Mouse (Mus musculus): ENCODE results near the gene Krtap5-2. TPM values are rescaled to one million over a fixed set of nuclear protein-coding genes. Genes with fewer than 3 reads are reported as not detected.
A peak's percentile ranks its signal among the peaks of the same experiment; 100 is the strongest.
"Not testable (repeated sequence)": the region's sequence is repeated elsewhere in the genome, so short reads cannot be mapped to it uniquely, and the experiment has no call there.

Gene Krtap5-2
- polyA plus RNA-seq, 2 experiments, result not detected

GRCm38 (mm10) chr7:142148633-142149032 lies 27.2 kb downstream of the Krtap5-2 start:
- H3K4me3 ChIP-seq (replicated peaks; ENCODE audit: low read length), result no peak overlapping the region
- H3K4me1 ChIP-seq (ENCODE audit: control insufficient read depth, insufficient read depth, low read length), result no peaks in the 10 kb centered on the region
- DNase-seq (ENCODE audit: low spot score) (no peak), ATAC-seq (ENCODE audit: low FRiP score, low read depth) (no peak)
- H3K27ac ChIP-seq (replicated peaks; ENCODE audit: low read depth, low read length), result no peak overlapping the region
- no peaks in the 10 kb centered on the region for H3K9me3 ChIP-seq (ENCODE audit: control insufficient read depth, low read length)
- H3K36me3 ChIP-seq (ENCODE audit: control insufficient read depth, insufficient read depth, low read length), result no peaks in the 10 kb centered on the region
- no peaks in the 10 kb centered on the region for H3K27me3 ChIP-seq (ENCODE audit: control insufficient read depth, insufficient read depth, low read length)
- H3K9ac ChIP-seq (ENCODE audit: low read depth, low read length, severe bottlenecking), result no peak overlapping the region
- no peak for TF ChIP-seq POLR2A (IDR thresholded peaks at IDR 0.05; ENCODE audit: borderline replicate concordance, extremely low read depth, insufficient read depth, insufficient read length)
- no peak overlapping the region for H3K4me2 ChIP-seq (replicated peaks; ENCODE audit: low read depth, low read length, severe bottlenecking)

- WGBS, result 5% methylated on average over 1 of the region's 1 CpGs
- no peak overlapping the region for H3K4me3 ChIP-seq (replicated peaks; ENCODE audit: low read length)
- H3K9ac ChIP-seq (ENCODE audit: low read depth, low read length, severe bottlenecking), result no peak overlapping the region
- peak; percentile 74 for DNase-seq (ENCODE audit: low spot score)
- ATAC-seq (ENCODE audit: low FRiP score, low read depth), result no peak
- no peaks in the 10 kb centered on the region for H3K27me3 ChIP-seq (ENCODE audit: control insufficient read depth, insufficient read depth, low read length)
- no peak overlapping the region for H3K4me2 ChIP-seq (replicated peaks; ENCODE audit: low read depth, low read length, severe bottlenecking)
- H3K36me3 ChIP-seq (ENCODE audit: control insufficient read depth, insufficient read depth, low read length), result no peaks in the 10 kb centered on the region
- no peaks in the 10 kb centered on the region for H3K4me1 ChIP-seq (ENCODE audit: control insufficient read depth, insufficient read depth, low read length)
- H3K27ac ChIP-seq (replicated peaks; ENCODE audit: low read depth, low read length), result no peak overlapping the region
- H3K9me3 ChIP-seq (ENCODE audit: control insufficient read depth, low read length), result no peaks in the 10 kb centered on the region
- TF ChIP-seq POLR2A (IDR thresholded peaks at IDR 0.05; ENCODE audit: borderline replicate concordance, extremely low read depth, insufficient read depth, insufficient read length), result no peak
Measured at GRCm38 (mm10) chr7:142146033-142146432, 29.8 kb downstream of the Krtap5-2 start.

GRCm38 (mm10) chr7:142145413-142145940 lies 30.3 kb downstream of the Krtap5-2 start:
- 41% methylated on average over 4 of the region's 4 CpGs for WGBS
- no peak for DNase-seq (ENCODE audit: low spot score)
- ATAC-seq (ENCODE audit: low FRiP score, low read depth), result no peak
- no peak for TF ChIP-seq POLR2A (IDR thresholded peaks at IDR 0.05; ENCODE audit: borderline replicate concordance, extremely low read depth, insufficient read depth, insufficient read length)
- Histone ChIP-seq H3K4me3 (replicated peaks; ENCODE audit: low read length) (no peak overlapping the region), H3K27ac (replicated peaks; ENCODE audit: low read depth, low read length) (no peak overlapping the region), H3K36me3 (ENCODE audit: control insufficient read depth, insufficient read depth, low read length) (no peaks in the 10 kb centered on the region), H3K9ac (ENCODE audit: low read depth, low read length, severe bottlenecking) (no peak overlapping the region), H3K27me3 (ENCODE audit: control insufficient read depth, insufficient read depth, low read length) (no peaks in the 10 kb centered on the region), H3K9me3 (ENCODE audit: control insufficient read depth, low read length) (no peaks in the 10 kb centered on the region), H3K4me1 (ENCODE audit: control insufficient read depth, insufficient read depth, low read length) (no peaks in the 10 kb centered on the region), H3K4me2 (replicated peaks; ENCODE audit: low read depth, low read length, severe bottlenecking) (no peak overlapping the region)

- no peak for TF ChIP-seq POLR2A (IDR thresholded peaks at IDR 0.05; ENCODE audit: borderline replicate concordance, extremely low read depth, insufficient read depth, insufficient read length)
- no peak within 1 kb of the TSS for H3K4me2 ChIP-seq (replicated peaks; ENCODE audit: low read depth, low read length, severe bottlenecking)
- WGBS, result 59% methylated on average over 1 of the region's 1 CpGs
- H3K9me3 ChIP-seq (ENCODE audit: control insufficient read depth, low read length), result no peaks in the 10 kb centered on the region
- no peak within 1 kb of the TSS for H3K9ac ChIP-seq (ENCODE audit: low read depth, low read length, severe bottlenecking)
- no peak within 1 kb of the TSS for H3K4me3 ChIP-seq (replicated peaks; ENCODE audit: low read length)
- H3K27ac ChIP-seq (replicated peaks; ENCODE audit: low read depth, low read length), result no peak within 1 kb of the TSS
- H3K36me3 ChIP-seq (ENCODE audit: control insufficient read depth, insufficient read depth, low read length), result no peaks in the 10 kb centered on the region
- no peaks in the 10 kb centered on the region for H3K4me1 ChIP-seq (ENCODE audit: control insufficient read depth, insufficient read depth, low read length)
- DNase-seq (ENCODE audit: low spot score) (no peak), ATAC-seq (ENCODE audit: low FRiP score, low read depth) (no peak)
- H3K27me3 ChIP-seq (ENCODE audit: control insufficient read depth, insufficient read depth, low read length), result no peaks in the 10 kb centered on the region
Measured at GRCm38 (mm10) chr7:142144507-142144906, 31.3 kb downstream of the Krtap5-2 start, which contains the start of gene Gm45337. Gm45337 (minus strand) TSS chr7:142144607.

GRCm38 (mm10) chr7:142143506-142144010 lies 32.2 kb downstream of the Krtap5-2 start:
- ATAC-seq (ENCODE audit: low FRiP score, low read depth), result not testable (repeated sequence)

GRCm38 (mm10) chr7:142140696-142141095 lies 35.1 kb downstream of the Krtap5-2 start:
- no peak overlapping the region for H3K9ac ChIP-seq (ENCODE audit: low read depth, low read length, severe bottlenecking)
- WGBS, result 2% methylated on average over 1 of the region's 1 CpGs
- no peak for TF ChIP-seq POLR2A (IDR thresholded peaks at IDR 0.05; ENCODE audit: borderline replicate concordance, extremely low read depth, insufficient read depth, insufficient read length)
- no peaks in the 10 kb centered on the region for H3K9me3 ChIP-seq (ENCODE audit: control insufficient read depth, low read length)
- no peak for ATAC-seq (ENCODE audit: low FRiP score, low read depth)
- H3K4me2 ChIP-seq (replicated peaks; ENCODE audit: low read depth, low read length, severe bottlenecking), result no peak overlapping the region
- H3K4me1 ChIP-seq (ENCODE audit: control insufficient read depth, insufficient read depth, low read length), result no peaks in the 10 kb centered on the region
- no peak overlapping the region for H3K4me3 ChIP-seq (replicated peaks; ENCODE audit: low read length)
- no peak for DNase-seq (ENCODE audit: low spot score)
- no peaks in the 10 kb centered on the region for H3K36me3 ChIP-seq (ENCODE audit: control insufficient read depth, insufficient read depth, low read length)
- H3K27me3 ChIP-seq (ENCODE audit: control insufficient read depth, insufficient read depth, low read length), result no peaks in the 10 kb centered on the region
- H3K27ac ChIP-seq (replicated peaks; ENCODE audit: low read depth, low read length), result no peak overlapping the region

More at GRCm38 (mm10) chr7:142143506-142144010, 32.2 kb downstream of the Krtap5-2 start:
- H3K27me3 ChIP-seq (ENCODE audit: control insufficient read depth, insufficient read depth, low read length); H3K4me2 ChIP-seq (replicated peaks; ENCODE audit: low read depth, low read length, severe bottlenecking); H3K36me3 ChIP-seq (ENCODE audit: control insufficient read depth, insufficient read depth, low read length); H3K27ac ChIP-seq (replicated peaks; ENCODE audit: low read depth, low read length); H3K9ac ChIP-seq (ENCODE audit: low read depth, low read length, severe bottlenecking); H3K4me3 ChIP-seq (replicated peaks; ENCODE audit: low read length); DNase-seq (ENCODE audit: low spot score); H3K4me1 ChIP-seq (ENCODE audit: control insufficient read depth, insufficient read depth, low read length); H3K9me3 ChIP-seq (ENCODE audit: control insufficient read depth, low read length): not testable (repeated sequence)
- 36% methylated on average over 1 of the region's 1 CpGs for WGBS

- not testable (repeated sequence) for H3K4me3 ChIP-seq (replicated peaks; ENCODE audit: low read length); H3K4me1 ChIP-seq (ENCODE audit: control insufficient read depth, insufficient read depth, low read length); H3K27ac ChIP-seq (replicated peaks; ENCODE audit: low read depth, low read length); H3K27me3 ChIP-seq (ENCODE audit: control insufficient read depth, insufficient read depth, low read length); H3K4me2 ChIP-seq (replicated peaks; ENCODE audit: low read depth, low read length, severe bottlenecking); H3K9me3 ChIP-seq (ENCODE audit: control insufficient read depth, low read length); ATAC-seq (ENCODE audit: low FRiP score, low read depth); H3K9ac ChIP-seq (ENCODE audit: low read depth, low read length, severe bottlenecking); H3K36me3 ChIP-seq (ENCODE audit: control insufficient read depth, insufficient read depth, low read length); DNase-seq (ENCODE audit: low spot score)
- WGBS, result 51% methylated on average over 2 of the region's 2 CpGs
Measured at GRCm38 (mm10) chr7:142135934-142136333, 39.9 kb downstream of the Krtap5-2 start, which contains the start of gene Gm39115. Gm39115 (minus strand) TSS chr7:142136034.
